Mouse (Mus musculus): ENCODE data around the gene Mrtfb. TPM values are rescaled to one million over a fixed set of nuclear protein-coding genes. Genes with fewer than 3 reads are reported as not detected.

Mrtfb gene
- polyA plus RNA-seq, 1 experiment from 2014 or later: 20.9 TPM

GRCm38 (mm10) chr16:13359405-13359858 lies 103.2 kb downstream of the Mrtfb start:
- Histone ChIP-seq H3K4me1 (replicated peaks) (peaks cover 17% of the 10 kb centered on the region), H3K4me2 (replicated peaks) (no peak overlapping the region; the same call in 1 of the 2 replicates), H3K36me3 (no peaks in the 10 kb centered on the region), H3K9me3 (no peaks in the 10 kb centered on the region), H3K27ac (0 out of 2 replicates have a peak overlapping the region, but pooled peaks have one; percentile 22), H3K27me3 (replicated peaks) (no peaks in the 10 kb centered on the region), H3K4me3 (replicated peaks) (no peak overlapping the region), H3K9ac (no peak overlapping the region)
- no peak for ATAC-seq
- 32% methylated on average over 9 of the region's 9 CpGs for WGBS

- no peaks in the 10 kb centered on the region for H3K27me3 ChIP-seq (replicated peaks)
- peaks cover 17% of the 10 kb centered on the region for H3K4me1 ChIP-seq (replicated peaks)
- no peak overlapping the region for H3K4me3 ChIP-seq (replicated peaks)
- no peak overlapping the region for H3K27ac ChIP-seq
- no peak for ATAC-seq
- H3K9ac ChIP-seq: no peak overlapping the region
- H3K36me3 ChIP-seq: no peaks in the 10 kb centered on the region
- H3K4me2 ChIP-seq (replicated peaks): no peak overlapping the region
- H3K9me3 ChIP-seq: no peaks in the 10 kb centered on the region
Observed at GRCm38 (mm10) chr16:13360208-13360607, 103.9 kb downstream of the Mrtfb start.

GRCm38 (mm10) chr16:13360835-13361234 lies 104.6 kb downstream of the Mrtfb start:
- whole genome bisulfite sequencing: 76% methylated on average over 5 of the region's 5 CpGs
- no peak overlapping the region for H3K27ac ChIP-seq
- no peak overlapping the region for H3K9ac ChIP-seq
- H3K36me3 ChIP-seq: no peaks in the 10 kb centered on the region
- H3K27me3 ChIP-seq (replicated peaks): no peaks in the 10 kb centered on the region
- ATAC-seq: no peak
- H3K9me3 ChIP-seq: no peaks in the 10 kb centered on the region
- no peak overlapping the region for H3K4me3 ChIP-seq (replicated peaks)
- H3K4me2 ChIP-seq (replicated peaks): no peak overlapping the region
- H3K4me1 ChIP-seq (replicated peaks): peaks cover 17% of the 10 kb centered on the region

GRCm38 (mm10) chr16:13363141-13363540 lies 106.9 kb downstream of the Mrtfb start:
- ATAC-seq: no peak
- Histone ChIP-seq H3K36me3 (no peaks in the 10 kb centered on the region), H3K27me3 (replicated peaks) (no peaks in the 10 kb centered on the region), H3K9me3 (no peaks in the 10 kb centered on the region), H3K4me2 (replicated peaks) (no peak overlapping the region), H3K9ac (no peak overlapping the region), H3K4me1 (replicated peaks) (peaks cover 22% of the 10 kb centered on the region), H3K4me3 (replicated peaks) (no peak overlapping the region), H3K27ac (no peak overlapping the region)
- 81% methylated on average over 5 of the region's 5 CpGs for WGBS

- Histone ChIP-seq H3K4me3 (replicated peaks) (no peak overlapping the region), H3K9ac (no peak overlapping the region), H3K4me1 (replicated peaks) (peaks cover 14% of the 10 kb centered on the region), H3K36me3 (no peaks in the 10 kb centered on the region), H3K27me3 (replicated peaks) (no peaks in the 10 kb centered on the region), H3K9me3 (no peaks in the 10 kb centered on the region), H3K27ac (no peak overlapping the region), H3K4me2 (replicated peaks) (no peak overlapping the region)
- WGBS: 61% methylated on average over 3 of the region's 3 CpGs
- ATAC-seq: no peak
Observed at GRCm38 (mm10) chr16:13364145-13364544, 107.9 kb downstream of the Mrtfb start.

- H3K4me3 ChIP-seq (replicated peaks): no peak overlapping the region
- H3K4me2 ChIP-seq (replicated peaks): no peak overlapping the region
- no peaks in the 10 kb centered on the region for H3K27me3 ChIP-seq (replicated peaks)
- no peak overlapping the region for H3K9ac ChIP-seq
- H3K27ac ChIP-seq: 0 out of 2 replicates have a peak overlapping the region, but pooled peaks have one; percentile 3
- ATAC-seq: no peak
- peaks cover 13% of the 10 kb centered on the region; the same call in 1 of the 2 replicates for H3K4me1 ChIP-seq (replicated peaks)
- 40% methylated on average over 1 of the region's 1 CpGs for WGBS
- H3K9me3 ChIP-seq: no peaks in the 10 kb centered on the region
- H3K36me3 ChIP-seq: no peaks in the 10 kb centered on the region
Observed at GRCm38 (mm10) chr16:13366256-13366655, 110.0 kb downstream of the Mrtfb start.

- Histone ChIP-seq H3K4me1 (replicated peaks) (peaks cover 18% of the 10 kb centered on the region), H3K4me3 (replicated peaks) (no peak overlapping the region), H3K36me3 (no peaks in the 10 kb centered on the region), H3K27ac (0 out of 2 replicates have a peak overlapping the region, but pooled peaks have one; percentile 19), H3K4me2 (replicated peaks) (no peak overlapping the region), H3K9me3 (no peaks in the 10 kb centered on the region), H3K9ac (no peak overlapping the region), H3K27me3 (replicated peaks) (no peaks in the 10 kb centered on the region)
- ATAC-seq: no peak
- WGBS: 16% methylated on average over 4 of the region's 4 CpGs
Observed at GRCm38 (mm10) chr16:13366802-13367465, 110.7 kb downstream of the Mrtfb start.

GRCm38 (mm10) chr16:13367466-13367856 lies 111.2 kb downstream of the Mrtfb start:
- no peak overlapping the region for H3K4me3 ChIP-seq (replicated peaks)
- H3K9ac ChIP-seq: no peak overlapping the region
- peaks cover 20% of the 10 kb centered on the region for H3K4me1 ChIP-seq (replicated peaks)
- H3K9me3 ChIP-seq: no peaks in the 10 kb centered on the region
- no peaks in the 10 kb centered on the region for H3K36me3 ChIP-seq
- H3K27me3 ChIP-seq (replicated peaks): no peaks in the 10 kb centered on the region
- whole genome bisulfite sequencing: 26% methylated on average over 2 of the region's 2 CpGs
- no peak for ATAC-seq
- H3K27ac ChIP-seq: 0 out of 2 replicates have a peak overlapping the region, but pooled peaks have one; percentile 19
- H3K4me2 ChIP-seq (replicated peaks): no peak overlapping the region

GRCm38 (mm10) chr16:13368645-13369044 lies 112.4 kb downstream of the Mrtfb start:
- H3K9me3 ChIP-seq: no peaks in the 10 kb centered on the region
- 74% methylated on average over 1 of the region's 1 CpGs for WGBS
- no peaks in the 10 kb centered on the region for H3K36me3 ChIP-seq
- H3K4me2 ChIP-seq (replicated peaks): no peak overlapping the region
- H3K4me3 ChIP-seq (replicated peaks): no peak overlapping the region
- H3K27ac ChIP-seq: no peak overlapping the region
- H3K4me1 ChIP-seq (replicated peaks): peaks cover 20% of the 10 kb centered on the region
- no peak for ATAC-seq
- no peak overlapping the region for H3K9ac ChIP-seq
- no peaks in the 10 kb centered on the region for H3K27me3 ChIP-seq (replicated peaks)

- no peaks in the 10 kb centered on the region for H3K36me3 ChIP-seq
- peak overlapping the region; percentile 14 for H3K27ac ChIP-seq
- H3K9me3 ChIP-seq: no peaks in the 10 kb centered on the region
- peak; percentile 83 for ATAC-seq
- no peak overlapping the region for H3K4me3 ChIP-seq (replicated peaks)
- peak overlapping the region; percentile 39 for H3K4me2 ChIP-seq (replicated peaks)
- H3K27me3 ChIP-seq (replicated peaks): no peaks in the 10 kb centered on the region
- peaks cover 16% of the 10 kb centered on the region for H3K4me1 ChIP-seq (replicated peaks)
- H3K9ac ChIP-seq: no peak overlapping the region
- 15% methylated on average over 11 of the region's 11 CpGs for WGBS
Observed at GRCm38 (mm10) chr16:13371740-13372287, 115.5 kb downstream of the Mrtfb start.

GRCm38 (mm10) chr16:13372899-13373533 lies 116.7 kb downstream of the Mrtfb start:
- Histone ChIP-seq H3K36me3 (no peaks in the 10 kb centered on the region), H3K4me3 (replicated peaks) (no peak overlapping the region), H3K4me1 (replicated peaks) (peaks cover 10% of the 10 kb centered on the region), H3K27ac (no peak overlapping the region), H3K4me2 (replicated peaks) (no peak overlapping the region), H3K27me3 (replicated peaks) (no peaks in the 10 kb centered on the region), H3K9me3 (no peaks in the 10 kb centered on the region), H3K9ac (no peak overlapping the region)
- no peak for ATAC-seq
- WGBS: 76% methylated on average over 8 of the region's 8 CpGs

- H3K4me2 ChIP-seq (replicated peaks): no peak overlapping the region
- no peaks in the 10 kb centered on the region for H3K36me3 ChIP-seq
- H3K9ac ChIP-seq: no peak overlapping the region
- no peaks in the 10 kb centered on the region for H3K9me3 ChIP-seq
- no peak overlapping the region for H3K27ac ChIP-seq
- no peaks in the 10 kb centered on the region for H3K27me3 ChIP-seq (replicated peaks)
- 81% methylated on average over 7 of the region's 7 CpGs for WGBS
- no peak overlapping the region for H3K4me3 ChIP-seq (replicated peaks)
- ATAC-seq: no peak
- peaks cover 1% of the 10 kb centered on the region for H3K4me1 ChIP-seq (replicated peaks)
Observed at GRCm38 (mm10) chr16:13376947-13377486, 120.7 kb downstream of the Mrtfb start.
